In the genomic region with DNA sequence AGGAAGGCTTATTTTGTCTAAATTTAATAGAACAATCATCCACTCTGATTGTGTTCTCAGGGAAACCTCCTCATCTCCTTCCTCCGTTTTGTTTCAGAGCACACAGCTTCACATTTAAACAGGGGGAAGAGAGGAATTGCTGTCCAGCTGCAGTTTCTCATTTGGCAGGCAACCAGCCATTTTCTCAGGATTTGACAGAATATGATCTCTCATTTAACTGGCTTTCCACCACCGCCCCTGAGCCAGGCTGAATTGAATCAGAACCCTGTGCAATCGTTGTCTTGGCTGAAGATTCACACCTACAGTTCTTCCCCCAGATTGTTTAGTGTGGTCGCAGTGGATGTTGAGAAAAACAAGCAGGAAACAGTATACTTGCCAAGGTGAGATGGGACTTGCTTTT, we compare ENCODE assay signal across 11 mouse cellular contexts.
DNase-seq lines count a peak whose midpoint lies in the region; ATAC-seq lines count a peak whose summit lies in the region.
"Had no signal": no experiment of that assay in that cellular context is flagged by ENCODE, and none has a peak within 500 bp of the region (broad histone marks: within the 10 kb centered on the region; RNA-seq: fewer than 3 reads in every experiment).

No protein-coding gene starts in this region.

- H3K4me3 ChIP-seq in embryonic facial prominence, embryonic 14.5 days (ENCODE audit: low read depth, low read length) = no peak overlapping the region
- H3K4me3 ChIP-seq in embryonic facial prominence, embryonic 10.5 days = no peak overlapping the region
- H3K4me3 ChIP-seq in hindbrain, embryonic 15.5 days = no peak overlapping the region
- H3K4me3 ChIP-seq in hindbrain, embryonic 11.5 days (ENCODE audit: low read depth, low read length) = no peak overlapping the region
- H3K4me3 ChIP-seq: embryonic facial prominence, embryonic 12.5 days; limb, embryonic 10.5 days had no signal

- H3K4me1 ChIP-seq in embryonic facial prominence, embryonic 14.5 days (ENCODE audit: control insufficient read depth, insufficient read depth, low read length) = peaks cover 7% of the 10 kb centered on the region; the same call in 1 of the 2 replicates
- H3K4me1 ChIP-seq in embryonic facial prominence, embryonic 10.5 days = no peaks in the 10 kb centered on the region
- no peaks in the 10 kb centered on the region for H3K4me1 ChIP-seq in hindbrain, embryonic 15.5 days (replicated peaks)
- no peaks in the 10 kb centered on the region for H3K4me1 ChIP-seq in hindbrain, embryonic 11.5 days (replicated peaks; ENCODE audit: control insufficient read depth, insufficient read depth, low read length)
- H3K4me1 ChIP-seq: embryonic facial prominence, embryonic 12.5 days; limb, embryonic 10.5 days had no signal

- H3K27me3 ChIP-seq in embryonic facial prominence, embryonic 14.5 days (replicated peaks; ENCODE audit: control insufficient read depth, insufficient read depth, low read length) = no peaks in the 10 kb centered on the region
- no peaks in the 10 kb centered on the region for H3K27me3 ChIP-seq in embryonic facial prominence, embryonic 10.5 days (replicated peaks; ENCODE audit: low read depth, poor library complexity, severe bottlenecking)
- H3K27me3 ChIP-seq in hindbrain, embryonic 15.5 days = no peaks in the 10 kb centered on the region
- no peaks in the 10 kb centered on the region for H3K27me3 ChIP-seq in hindbrain, embryonic 11.5 days (ENCODE audit: control insufficient read depth, insufficient read depth, low read length)
- H3K27me3 ChIP-seq: embryonic facial prominence, embryonic 12.5 days had no signal

- DNase-seq in embryonic facial prominence, embryonic 14.5 days (ENCODE audit: low spot score) = peak; percentile 70
- no peak for DNase-seq in embryonic facial prominence, embryonic 10.5 days (ENCODE audit: low spot score)
- DNase-seq in hindbrain, embryonic 11.5 days (ENCODE audit: low spot score) = no peak
- DNase-seq in right cerebral cortex, adult 2 months (ENCODE audit: low spot score in 2 of 2) = peak; percentile 25 to 27
- no peak for DNase-seq in right cerebral cortex, postnatal 25 days
- DNase-seq in lung, postnatal 25 days (ENCODE audit: low spot score) = peak; percentile 8
- no peak for DNase-seq in liver
- DNase-seq: thymus, postnatal 4 days had no signal

- no peak overlapping the region for H3K27ac ChIP-seq in embryonic facial prominence, embryonic 14.5 days (replicated peaks; ENCODE audit: low read depth, low read length)
- no peak overlapping the region for H3K27ac ChIP-seq in embryonic facial prominence, embryonic 10.5 days (replicated peaks)
- H3K27ac ChIP-seq in hindbrain, embryonic 15.5 days (replicated peaks) = 0 out of 2 replicates have a peak overlapping the region, but pooled peaks have one; percentile 7
- H3K27ac ChIP-seq in hindbrain, embryonic 11.5 days (ENCODE audit: low read depth, low read length) = no peak overlapping the region
- H3K27ac ChIP-seq: embryonic facial prominence, embryonic 12.5 days; limb, embryonic 10.5 days had no signal

- no peaks in the 10 kb centered on the region for H3K9me3 ChIP-seq in embryonic facial prominence, embryonic 14.5 days (ENCODE audit: control insufficient read depth, low read length)
- no peaks in the 10 kb centered on the region for H3K9me3 ChIP-seq in embryonic facial prominence, embryonic 10.5 days
- no peaks in the 10 kb centered on the region for H3K9me3 ChIP-seq in hindbrain, embryonic 15.5 days
- H3K9me3 ChIP-seq in hindbrain, embryonic 11.5 days (ENCODE audit: control insufficient read depth, low read length) = no peaks in the 10 kb centered on the region
- H3K9me3 ChIP-seq: embryonic facial prominence, embryonic 12.5 days; limb, embryonic 10.5 days had no signal

- H3K4me2 ChIP-seq in embryonic facial prominence, embryonic 14.5 days (ENCODE audit: low read depth, low read length) = no peak overlapping the region
- H3K4me2 ChIP-seq in hindbrain, embryonic 15.5 days = no peak overlapping the region
- H3K4me2 ChIP-seq in hindbrain, embryonic 11.5 days (replicated peaks; ENCODE audit: low read depth, low read length) = no peak overlapping the region
- H3K4me2 ChIP-seq: embryonic facial prominence, embryonic 12.5 days had no signal

- H3K36me3 ChIP-seq in embryonic facial prominence, embryonic 14.5 days (ENCODE audit: control insufficient read depth, insufficient read depth, low read length) = no peaks in the 10 kb centered on the region
- no peaks in the 10 kb centered on the region for H3K36me3 ChIP-seq in embryonic facial prominence, embryonic 10.5 days (replicated peaks)
- H3K36me3 ChIP-seq in hindbrain, embryonic 15.5 days = no peaks in the 10 kb centered on the region
- H3K36me3 ChIP-seq in hindbrain, embryonic 11.5 days (ENCODE audit: control insufficient read depth, insufficient read depth, low read length) = no peaks in the 10 kb centered on the region
- H3K36me3 ChIP-seq: embryonic facial prominence, embryonic 12.5 days; limb, embryonic 10.5 days had no signal

- 51% methylated on average over 4 of the region's 4 CpGs for WGBS in embryonic facial prominence, embryonic 14.5 days
- WGBS in embryonic facial prominence, embryonic 10.5 days = 75% methylated on average over 4 of the region's 4 CpGs
- 58% methylated on average over 4 of the region's 4 CpGs for WGBS in hindbrain, embryonic 15.5 days
- WGBS in hindbrain, embryonic 11.5 days = 80% methylated on average over 4 of the region's 4 CpGs

- no peak overlapping the region for H3K9ac ChIP-seq in embryonic facial prominence, embryonic 14.5 days (ENCODE audit: low read depth, low read length)
- H3K9ac ChIP-seq in hindbrain, embryonic 15.5 days = no peak overlapping the region
- no peak overlapping the region for H3K9ac ChIP-seq in hindbrain, embryonic 11.5 days (ENCODE audit: low read depth, low read length)
- H3K9ac ChIP-seq: embryonic facial prominence, embryonic 12.5 days had no signal

- ATAC-seq in embryonic facial prominence, embryonic 14.5 days (ENCODE audit: low read depth) = no peak
- no peak for ATAC-seq in hindbrain, embryonic 15.5 days (ENCODE audit: low FRiP score, low read depth)
- no peak for ATAC-seq in hindbrain, embryonic 11.5 days (ENCODE audit: low FRiP score)

Comparison
In these comparisons a context has a peak if more than half of its experiments do, and no peak if none do; other contexts are left out.
1. DNase-seq: peak in embryonic facial prominence, embryonic 14.5 days (single experiment), right cerebral cortex, adult 2 months (2 of 2) and lung, postnatal 25 days (single experiment); none in embryonic facial prominence, embryonic 10.5 days (single experiment), hindbrain, embryonic 11.5 days (single experiment), right cerebral cortex, postnatal 25 days (single experiment) and liver (single experiment).